Mouse (Mus musculus) testis, adult 2 months (tissue): ENCODE results near the gene Mafg. TPM values are rescaled to one million over a fixed set of nuclear protein-coding genes. Genes with fewer than 3 reads are reported as not detected.
"Not testable (repeated sequence)": the region's sequence is repeated elsewhere in the genome, so short reads cannot be mapped to it uniquely, and the experiment has no call there.

Experiments used
- H3K27ac ChIP-seq: fragments of 200-500 bp; 2 replicates; pipeline ENCODE4 v1.5.1; 2012; ENCODE audit warnings: low read depth, low read length; ENCODE audit not compliant: control insufficient read depth, insufficient read depth
- H3K27me3 ChIP-seq: fragments of 200-500 bp; 2 replicates; pipeline ENCODE4 v1.6.1; 2012; ENCODE audit warnings: mild to moderate bottlenecking, low read length, moderate library complexity; ENCODE audit not compliant: control insufficient read depth, insufficient read depth
- H3K36me3 ChIP-seq: fragments of 200-500 bp; 2 replicates; pipeline ENCODE4 v1.6.1; 2012; ENCODE audit warnings: mild to moderate bottlenecking, low read length; ENCODE audit not compliant: control insufficient read depth, insufficient read depth
- H3K4me1 ChIP-seq: fragments of 200-500 bp; 2 replicates; pipeline ENCODE4 v1.6.1; 2012; ENCODE audit warnings: low read length; ENCODE audit not compliant: control insufficient read depth, insufficient read depth
- H3K4me3 ChIP-seq: fragments of 200-500 bp; 2 replicates; pipeline ENCODE4 v1.5.1; 2012; ENCODE audit warnings: low read depth, mild to moderate bottlenecking, low read length, moderate library complexity, mixed read lengths; ENCODE audit not compliant: control insufficient read depth
- CTCF ChIP-seq: fragments of 200-500 bp; IDR thresholded peaks from 2 replicates; pipeline ENCODE4 v1.5.1; 2012; ENCODE audit warnings: low read depth, mild to moderate bottlenecking, inconsistent platforms, low read length, moderate library complexity; ENCODE audit not compliant: control insufficient read depth, insufficient read depth, insufficient replicate concordance
- POLR2A ChIP-seq: fragments of 200-500 bp; IDR thresholded peaks from 2 replicates; pipeline ENCODE4 v1.6.1; 2012; ENCODE audit warnings: low read depth, mild to moderate bottlenecking, inconsistent platforms, low read length, moderate library complexity; ENCODE audit not compliant: control insufficient read depth
- polyA plus RNA-seq: library from polyadenylated mRNA; depleted of rRNA; stranded (reverse); fragments of >200 nt; gene quantifications from 2 replicates; pipeline ENCODE4 v1.2.3, GENCODE M21; 2012

Mafg gene
- polyA plus RNA-seq, 1 experiment = 9.5 TPM

DNA sequence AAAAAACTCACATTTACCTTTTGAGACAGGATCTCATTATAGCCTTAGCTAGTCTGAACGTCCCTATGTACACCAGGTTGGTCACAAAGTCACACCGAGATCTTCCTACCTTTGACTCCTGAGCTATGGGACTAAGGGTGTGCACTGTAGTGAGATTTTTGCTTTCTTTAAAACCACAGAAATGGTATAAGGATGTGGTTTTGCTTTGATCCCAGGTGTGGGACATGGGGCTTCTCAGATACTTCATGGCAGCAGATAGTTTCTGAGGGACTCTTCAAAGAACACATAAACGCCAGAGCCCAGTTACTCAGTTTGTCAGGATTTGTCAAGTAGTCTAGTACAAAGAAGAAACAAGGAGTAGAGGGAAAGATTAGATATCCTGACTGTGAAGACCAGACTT, 32.7 kb downstream of the Mafg start:
- Histone ChIP-seq H3K4me1 (peaks cover 12% of the 10 kb centered on the region), H3K27me3 (no peaks in the 10 kb centered on the region), H3K27ac (no peak overlapping the region), H3K36me3 (peaks cover 4% of the 10 kb centered on the region; the same call in 1 of the 2 replicates), H3K4me3 (no peak overlapping the region)
- TF ChIP-seq POLR2A (no peak), CTCF (no peak)

GRCm38 (mm10) chr11:120598990-120599549, 34.3 kb downstream of the Mafg start:
- Histone ChIP-seq H3K27me3 (no peaks in the 10 kb centered on the region), H3K27ac (peak overlapping the region; percentile 89; the same call in 1 of the 2 replicates), H3K4me3 (peak overlapping the region; percentile 93), H3K4me1 (peaks cover 12% of the 10 kb centered on the region), H3K36me3 (peaks cover 4% of the 10 kb centered on the region; the same call in 1 of the 2 replicates)
- TF ChIP-seq POLR2A (no peak), CTCF (no peak)

DNA sequence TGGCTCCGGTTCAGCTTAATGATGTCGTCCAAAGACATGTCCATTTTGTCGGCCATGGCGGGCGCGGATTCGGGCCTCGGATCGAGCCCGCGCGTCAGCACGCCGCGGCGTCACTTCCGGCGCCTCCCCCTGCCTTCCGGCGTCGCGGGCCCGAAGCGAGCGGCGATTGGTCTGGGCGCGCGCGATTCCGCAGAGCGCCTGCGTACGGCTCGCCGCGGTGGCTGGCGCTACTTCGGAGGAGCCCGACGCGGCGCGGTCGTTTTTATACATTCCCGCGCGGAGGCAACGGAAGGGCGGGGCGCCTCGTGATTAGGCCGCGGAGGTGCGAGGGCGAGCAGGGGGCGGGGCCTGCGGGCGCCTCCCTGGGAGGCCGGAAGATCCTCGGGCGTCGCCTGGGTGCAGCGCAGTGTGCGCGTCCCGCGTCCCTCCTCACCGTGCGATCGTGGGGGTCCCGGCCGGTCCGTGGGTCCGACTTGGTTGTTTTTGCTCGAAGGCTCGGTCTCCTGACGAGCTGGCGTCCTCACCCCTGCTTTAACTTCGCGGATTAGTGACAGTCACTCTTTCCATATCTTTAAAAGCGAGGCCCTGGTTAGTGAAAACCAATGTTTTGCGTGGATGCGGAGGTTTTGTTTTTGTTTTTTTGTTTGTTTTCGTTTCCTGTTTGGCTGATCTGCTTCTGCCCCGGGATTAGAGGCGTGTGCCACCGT, 35.0 kb downstream of the Mafg start, which contains the start of the genes Alyref and Anapc11:
TSS of gene Alyref (minus strand) at position 83 of the 707 bp plus-strand sequence.
TSS of gene Anapc11 (plus strand) at position 139 of the 707 bp plus-strand sequence.
- TF ChIP-seq CTCF (no peak), POLR2A (peak; percentile 72)

GRCm38 (mm10) chr11:120597240-120598235, 35.9 kb downstream of the Mafg start:
- no peak for TF ChIP-seq POLR2A
- TF ChIP-seq CTCF = no peak
- Histone ChIP-seq H3K4me3 (peak overlapping the region; percentile 93), H3K27ac (peak overlapping the region; percentile 75), H3K36me3 (peaks cover 2% of the 10 kb centered on the region; the same call in 1 of the 2 replicates), H3K4me1 (peaks cover 12% of the 10 kb centered on the region), H3K27me3 (no peaks in the 10 kb centered on the region)

More for the DNA sequence above, 35.0 kb downstream of the Mafg start, which contains the start of the genes Alyref and Anapc11:
- peaks cover 12% of the 10 kb centered on the region for H3K4me1 ChIP-seq
- H3K4me3 ChIP-seq = peak within 1 kb of the TSS; percentile 93
- H3K27me3 ChIP-seq = no peaks in the 10 kb centered on the region
- H3K27ac ChIP-seq = peak within 1 kb of the TSS; percentile 89
- peaks cover 4% of the 10 kb centered on the region; the same call in 1 of the 2 replicates for H3K36me3 ChIP-seq

DNA sequence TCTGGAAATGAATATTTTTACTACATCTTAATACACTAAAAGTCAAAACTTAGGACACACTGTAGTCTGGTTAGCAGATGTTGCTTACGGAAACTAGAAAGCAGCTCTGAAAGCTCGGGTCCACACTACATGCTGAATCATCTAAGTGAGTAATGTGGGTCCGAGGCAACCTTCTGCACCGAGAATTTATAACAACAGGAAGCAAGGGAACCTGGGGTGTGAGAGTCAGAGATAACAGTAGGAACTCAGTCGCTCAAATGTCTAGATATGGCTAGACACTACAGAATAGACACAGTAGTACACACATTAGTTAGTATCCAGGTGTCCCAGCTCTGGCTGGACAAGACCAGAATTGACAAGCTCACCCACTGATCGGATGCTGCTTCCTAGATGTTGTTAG, 44.9 kb downstream of the Mafg start:
- Histone ChIP-seq H3K4me3 (no peak overlapping the region), H3K27me3 (no peaks in the 10 kb centered on the region), H3K4me1 (no peaks in the 10 kb centered on the region), H3K27ac (no peak overlapping the region), H3K36me3 (peaks cover 4% of the 10 kb centered on the region)
- TF ChIP-seq POLR2A = no peak
- TF ChIP-seq CTCF = no peak

DNA sequence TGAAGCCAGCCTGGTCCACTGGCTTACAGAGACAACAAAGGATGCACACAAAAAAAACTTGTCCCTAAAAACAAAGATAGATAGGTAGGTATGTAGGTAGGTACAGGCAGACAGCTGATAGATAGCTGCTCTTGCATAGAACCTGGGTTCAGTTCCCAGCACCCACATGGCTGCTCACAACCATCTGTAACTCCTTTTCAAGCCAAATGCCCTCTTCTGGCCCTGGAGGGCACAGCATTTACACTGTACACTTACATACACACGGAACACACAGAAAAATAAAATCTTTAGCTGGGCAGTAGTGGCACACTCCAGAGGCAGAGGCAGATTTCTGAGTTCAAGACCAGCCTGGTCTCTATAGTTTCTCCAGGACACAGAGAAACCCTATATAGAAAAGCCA, 49.5 kb downstream of the Mafg start:
- no peak for TF ChIP-seq CTCF
- no peaks in the 10 kb centered on the region for H3K27me3 ChIP-seq
- H3K4me3 ChIP-seq = no peak overlapping the region
- peaks cover 3% of the 10 kb centered on the region for H3K36me3 ChIP-seq
- H3K27ac ChIP-seq = no peak overlapping the region
- peaks cover 18% of the 10 kb centered on the region for H3K4me1 ChIP-seq

DNA sequence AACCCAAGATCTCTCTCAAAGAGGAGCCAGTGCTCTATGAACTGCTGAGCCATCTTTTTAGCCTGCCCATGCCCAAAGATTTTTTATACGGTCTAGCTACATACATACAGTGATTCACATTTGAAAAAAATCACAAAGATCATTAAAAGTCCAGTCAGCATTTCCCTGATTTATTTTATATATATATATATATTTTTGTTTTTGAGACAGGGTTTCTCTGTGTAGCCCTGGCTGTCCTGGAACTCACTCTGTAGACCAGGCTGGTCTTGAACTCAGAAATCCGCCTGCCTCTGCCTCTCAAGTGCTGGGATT, 50.5 kb downstream of the Mafg start:
- H3K4me3 ChIP-seq, H3K27ac ChIP-seq, H3K27me3 ChIP-seq, H3K36me3 ChIP-seq: not testable (repeated sequence)
- peaks cover 18% of the 10 kb centered on the region for H3K4me1 ChIP-seq
